Mouse (Mus musculus): ENCODE measurements around the gene Ect2l. TPM values are rescaled to one million over a fixed set of nuclear protein-coding genes. Genes with fewer than 3 reads are reported as not detected.

Ect2l gene
- polyA plus RNA-seq, 1 experiment, result not detected

DNA sequence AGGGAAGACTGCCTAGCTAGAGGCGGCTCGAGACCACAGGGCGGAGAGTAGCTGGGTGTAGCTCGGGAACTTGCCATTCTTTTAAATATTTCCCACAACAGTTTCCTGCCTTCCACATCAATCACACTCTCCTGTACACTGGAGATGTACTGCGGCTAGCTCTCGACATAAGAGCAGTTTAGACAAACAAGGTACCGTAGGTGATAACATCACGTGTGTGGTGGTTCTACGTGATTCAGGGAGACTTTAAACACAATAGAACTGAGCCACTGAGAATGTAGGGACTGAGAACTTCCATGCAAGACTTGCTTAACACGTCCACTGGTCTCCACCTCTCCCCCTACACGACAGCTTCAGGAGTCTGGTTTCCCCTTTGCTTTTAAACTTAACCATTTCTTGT, 17.5 kb downstream of the Ect2l start:
- H3K4me3 ChIP-seq (ENCODE audit: low read depth, low read length), result no peak overlapping the region
- H3K4me1 ChIP-seq (ENCODE audit: control insufficient read depth, insufficient read depth, insufficient read length, low read length), result no peaks in the 10 kb centered on the region
- no peaks in the 10 kb centered on the region for H3K27me3 ChIP-seq (ENCODE audit: control insufficient read depth, insufficient read depth, low read length)
- H3K27ac ChIP-seq (ENCODE audit: insufficient read depth, low read depth, low read length), result no peak overlapping the region
- 77% methylated on average over 11 of the region's 11 CpGs for whole genome bisulfite sequencing
- H3K36me3 ChIP-seq (ENCODE audit: control insufficient read depth, insufficient read depth, low read length), result no peaks in the 10 kb centered on the region
- no peak for TF ChIP-seq CTCF (IDR thresholded peaks at IDR 0.05; ENCODE audit: extremely low read depth, insufficient read length, insufficient replicate concordance, low read depth, low read length)
- no peak for TF ChIP-seq POLR2A (IDR thresholded peaks at IDR 0.05; ENCODE audit: low read depth, low read length)

DNA sequence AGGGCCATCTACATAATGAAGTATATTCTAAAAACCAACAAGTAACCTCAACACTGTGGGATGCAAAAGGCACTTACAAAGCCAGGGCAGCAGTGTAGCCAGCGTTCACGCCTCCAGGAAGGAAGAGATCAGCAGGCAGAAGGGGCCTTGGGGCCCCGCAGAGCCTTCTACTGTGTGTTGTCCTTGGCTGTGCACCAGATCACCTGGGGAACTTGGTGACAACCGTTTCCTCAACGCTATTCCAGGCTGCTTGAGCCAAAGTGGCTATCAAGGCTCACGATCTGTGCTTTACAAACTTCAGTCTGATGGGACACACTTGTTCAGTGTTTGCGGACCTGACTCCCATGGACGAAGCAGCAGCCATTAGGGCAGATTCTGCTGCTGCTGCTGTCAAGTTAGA, 19.0 kb downstream of the Ect2l start:
- Histone ChIP-seq H3K36me3 (ENCODE audit: control insufficient read depth, insufficient read depth, low read length) (no peaks in the 10 kb centered on the region), H3K4me3 (ENCODE audit: low read depth, low read length) (no peak overlapping the region), H3K4me1 (ENCODE audit: control insufficient read depth, insufficient read depth, insufficient read length, low read length) (no peaks in the 10 kb centered on the region), H3K27ac (ENCODE audit: insufficient read depth, low read depth, low read length) (no peak overlapping the region), H3K27me3 (ENCODE audit: control insufficient read depth, insufficient read depth, low read length) (no peaks in the 10 kb centered on the region)
- 13% methylated on average over 8 of the region's 8 CpGs for WGBS
- TF ChIP-seq POLR2A (IDR thresholded peaks at IDR 0.05; ENCODE audit: low read depth, low read length), result no peak
- no peak for TF ChIP-seq CTCF (IDR thresholded peaks at IDR 0.05; ENCODE audit: extremely low read depth, insufficient read length, insufficient replicate concordance, low read depth, low read length)

DNA sequence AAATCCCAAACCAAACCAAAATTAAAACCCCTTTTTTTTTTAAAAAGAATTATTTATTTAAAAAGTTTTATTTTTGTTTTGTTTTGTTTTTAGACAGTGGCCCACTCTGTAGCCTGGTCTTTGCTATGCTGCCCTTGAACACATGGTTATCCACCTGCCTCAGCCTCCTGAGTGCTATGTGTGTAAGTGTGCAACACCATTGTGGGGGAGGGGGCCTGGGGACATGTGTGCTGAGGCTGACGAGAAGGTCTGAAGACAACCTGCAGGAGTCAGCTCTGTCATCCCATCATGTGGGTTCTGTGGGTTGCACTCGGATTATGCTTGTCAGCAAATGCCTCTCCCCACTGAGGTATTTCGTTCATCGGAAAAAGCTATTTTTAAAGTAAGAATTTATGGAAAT, 21.2 kb downstream of the Ect2l start:
- Histone ChIP-seq H3K4me3 (ENCODE audit: low read depth, low read length) (no peak overlapping the region), H3K27me3 (ENCODE audit: control insufficient read depth, insufficient read depth, low read length) (no peaks in the 10 kb centered on the region), H3K36me3 (ENCODE audit: control insufficient read depth, insufficient read depth, low read length) (no peaks in the 10 kb centered on the region), H3K4me1 (ENCODE audit: control insufficient read depth, insufficient read depth, insufficient read length, low read length) (no peaks in the 10 kb centered on the region), H3K27ac (ENCODE audit: insufficient read depth, low read depth, low read length) (no peak overlapping the region)
- TF ChIP-seq CTCF (IDR thresholded peaks at IDR 0.05; ENCODE audit: extremely low read depth, insufficient read length, insufficient replicate concordance, low read depth, low read length) (no peak), POLR2A (IDR thresholded peaks at IDR 0.05; ENCODE audit: low read depth, low read length) (no peak)
- 89% methylated on average over 4 of the region's 4 CpGs for WGBS

DNA sequence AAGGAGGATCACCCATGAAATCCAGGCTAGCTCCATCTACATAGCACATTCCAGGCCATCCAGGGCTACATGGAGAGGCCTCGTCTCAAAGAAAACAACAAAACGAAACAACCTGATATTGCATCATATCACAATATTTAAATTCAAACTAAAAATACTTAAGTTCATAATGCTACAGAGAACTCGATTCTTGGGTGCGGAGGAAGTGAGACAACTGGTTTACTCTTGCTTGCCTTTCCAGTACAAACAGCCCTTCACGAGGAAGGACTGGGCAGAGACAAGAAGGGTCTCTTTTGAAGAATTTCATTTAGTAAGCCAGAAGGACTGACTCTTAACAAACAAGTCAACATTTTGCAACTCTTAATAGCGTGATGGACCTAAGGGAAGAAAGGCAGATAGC, 22.1 kb downstream of the Ect2l start:
- no peaks in the 10 kb centered on the region for H3K36me3 ChIP-seq (ENCODE audit: control insufficient read depth, insufficient read depth, low read length)
- no peak overlapping the region for H3K27ac ChIP-seq (ENCODE audit: insufficient read depth, low read depth, low read length)
- no peak for TF ChIP-seq CTCF (IDR thresholded peaks at IDR 0.05; ENCODE audit: extremely low read depth, insufficient read length, insufficient replicate concordance, low read depth, low read length)
- no peak for TF ChIP-seq POLR2A (IDR thresholded peaks at IDR 0.05; ENCODE audit: low read depth, low read length)
- H3K4me1 ChIP-seq (ENCODE audit: control insufficient read depth, insufficient read depth, insufficient read length, low read length), result no peaks in the 10 kb centered on the region
- 76% methylated on average over 6 of the region's 6 CpGs for WGBS
- H3K27me3 ChIP-seq (ENCODE audit: control insufficient read depth, insufficient read depth, low read length), result no peaks in the 10 kb centered on the region
- no peak overlapping the region for H3K4me3 ChIP-seq (ENCODE audit: low read depth, low read length)

DNA sequence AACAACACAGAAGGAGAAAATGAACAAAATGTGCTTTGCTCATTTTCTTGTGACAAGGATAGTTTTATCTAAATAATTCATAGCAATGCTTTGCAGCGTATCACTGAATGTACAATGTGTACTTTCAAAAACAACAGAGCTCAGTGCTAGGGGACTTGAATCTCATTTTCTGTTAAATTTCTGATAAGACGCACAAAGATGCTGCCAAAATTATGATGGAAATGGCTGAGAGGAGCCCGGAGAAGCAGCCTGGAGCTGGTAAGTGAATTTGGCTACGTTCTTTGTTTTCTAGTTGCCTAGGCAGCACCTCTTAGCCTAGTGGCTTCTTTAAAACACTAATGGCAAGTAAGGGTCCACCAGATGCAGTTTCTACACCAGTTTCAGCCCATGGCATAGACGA, 28.4 kb downstream of the Ect2l start:
- 82% methylated on average over 5 of the region's 5 CpGs for WGBS
- TF ChIP-seq POLR2A (IDR thresholded peaks at IDR 0.05; ENCODE audit: low read depth, low read length) (no peak), CTCF (IDR thresholded peaks at IDR 0.05; ENCODE audit: extremely low read depth, insufficient read length, insufficient replicate concordance, low read depth, low read length) (no peak)
- no peaks in the 10 kb centered on the region for H3K4me1 ChIP-seq (ENCODE audit: control insufficient read depth, insufficient read depth, insufficient read length, low read length)
- H3K36me3 ChIP-seq (ENCODE audit: control insufficient read depth, insufficient read depth, low read length), result no peaks in the 10 kb centered on the region
- H3K27ac ChIP-seq (ENCODE audit: insufficient read depth, low read depth, low read length), result no peak overlapping the region
- H3K4me3 ChIP-seq (ENCODE audit: low read depth, low read length), result no peak overlapping the region
- no peaks in the 10 kb centered on the region for H3K27me3 ChIP-seq (ENCODE audit: control insufficient read depth, insufficient read depth, low read length)

DNA sequence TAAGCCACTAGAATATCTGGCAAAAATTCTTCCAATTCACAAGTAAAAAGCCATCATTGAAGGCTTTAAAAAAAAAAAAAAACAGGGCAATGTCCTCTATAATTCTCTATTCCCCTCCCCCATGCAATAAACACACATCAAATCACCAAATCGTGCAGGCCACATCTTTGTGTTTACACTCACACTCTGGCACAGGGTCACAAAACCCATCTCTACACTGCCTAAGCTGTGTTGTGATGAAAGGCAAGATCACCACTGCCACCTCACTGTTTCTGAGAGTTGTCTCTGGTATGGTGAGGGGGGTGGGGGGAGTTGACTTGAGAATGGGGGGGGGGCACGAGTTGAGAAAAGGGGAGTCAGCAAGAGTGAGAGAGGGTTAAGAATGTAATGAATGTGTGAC, 33.4 kb downstream of the Ect2l start:
- H3K4me1 ChIP-seq (ENCODE audit: control insufficient read depth, insufficient read depth, insufficient read length, low read length), result no peaks in the 10 kb centered on the region
- no peak overlapping the region for H3K27ac ChIP-seq (ENCODE audit: insufficient read depth, low read depth, low read length)
- no peak overlapping the region for H3K4me3 ChIP-seq (ENCODE audit: low read depth, low read length)
- H3K36me3 ChIP-seq (ENCODE audit: control insufficient read depth, insufficient read depth, low read length), result no peaks in the 10 kb centered on the region
- TF ChIP-seq POLR2A (IDR thresholded peaks at IDR 0.05; ENCODE audit: low read depth, low read length), result no peak
- TF ChIP-seq CTCF (IDR thresholded peaks at IDR 0.05; ENCODE audit: extremely low read depth, insufficient read length, insufficient replicate concordance, low read depth, low read length), result no peak
- 50% methylated on average over 2 of the region's 2 CpGs for WGBS
- no peaks in the 10 kb centered on the region for H3K27me3 ChIP-seq (ENCODE audit: control insufficient read depth, insufficient read depth, low read length)

DNA sequence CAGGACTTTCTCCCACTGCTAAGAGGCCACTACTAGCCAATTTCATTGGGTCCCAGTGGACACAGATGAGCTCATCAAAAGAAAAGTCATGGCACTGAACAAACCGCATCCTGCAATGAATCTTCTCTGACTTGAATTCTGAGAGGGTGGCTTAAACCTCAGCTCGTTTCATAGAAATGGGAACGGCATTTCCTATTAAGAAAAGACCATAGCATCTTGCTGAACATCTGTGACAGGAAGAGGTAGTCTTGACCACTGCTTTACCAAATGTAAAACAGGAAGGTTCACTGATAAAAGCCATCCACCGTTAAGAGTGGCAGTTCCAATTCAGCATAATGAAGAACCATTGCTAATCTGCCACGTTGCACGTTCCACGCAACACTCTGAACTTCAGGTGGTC, 34.0 kb downstream of the Ect2l start:
- no peak overlapping the region for H3K27ac ChIP-seq (ENCODE audit: insufficient read depth, low read depth, low read length)
- TF ChIP-seq CTCF (IDR thresholded peaks at IDR 0.05; ENCODE audit: extremely low read depth, insufficient read length, insufficient replicate concordance, low read depth, low read length) (no peak), POLR2A (IDR thresholded peaks at IDR 0.05; ENCODE audit: low read depth, low read length) (no peak)
- no peak overlapping the region for H3K4me3 ChIP-seq (ENCODE audit: low read depth, low read length)
- 80% methylated on average over 7 of the region's 7 CpGs for WGBS
- no peaks in the 10 kb centered on the region for H3K4me1 ChIP-seq (ENCODE audit: control insufficient read depth, insufficient read depth, insufficient read length, low read length)
- H3K27me3 ChIP-seq (ENCODE audit: control insufficient read depth, insufficient read depth, low read length), result no peaks in the 10 kb centered on the region
- H3K36me3 ChIP-seq (ENCODE audit: control insufficient read depth, insufficient read depth, low read length), result no peaks in the 10 kb centered on the region

DNA sequence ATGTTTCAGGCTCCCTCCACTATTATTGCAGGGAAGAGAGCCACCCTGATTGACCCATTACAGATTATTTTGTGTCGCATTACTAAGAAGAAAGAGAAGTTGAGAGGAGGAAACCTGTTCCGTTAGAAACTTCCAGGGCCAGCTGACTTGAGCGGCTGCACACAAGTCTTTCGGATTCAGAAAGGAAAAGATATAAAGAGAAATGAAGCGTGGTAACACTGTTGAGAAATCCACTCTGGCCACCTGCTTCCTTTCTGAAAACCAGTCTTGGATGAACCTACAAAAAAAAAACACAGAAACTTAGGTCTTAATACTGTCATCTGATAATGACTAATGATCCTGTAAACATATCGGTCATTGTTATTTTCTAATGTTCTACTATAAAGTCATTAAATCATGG, 35.6 kb downstream of the Ect2l start:
- Histone ChIP-seq H3K27ac (ENCODE audit: insufficient read depth, low read depth, low read length) (no peak overlapping the region), H3K4me1 (ENCODE audit: control insufficient read depth, insufficient read depth, insufficient read length, low read length) (no peaks in the 10 kb centered on the region), H3K27me3 (ENCODE audit: control insufficient read depth, insufficient read depth, low read length) (no peaks in the 10 kb centered on the region), H3K36me3 (ENCODE audit: control insufficient read depth, insufficient read depth, low read length) (no peaks in the 10 kb centered on the region), H3K4me3 (ENCODE audit: low read depth, low read length) (no peak overlapping the region)
- WGBS, result 90% methylated on average over 6 of the region's 6 CpGs
- TF ChIP-seq CTCF (IDR thresholded peaks at IDR 0.05; ENCODE audit: extremely low read depth, insufficient read length, insufficient replicate concordance, low read depth, low read length) (no peak), POLR2A (IDR thresholded peaks at IDR 0.05; ENCODE audit: low read depth, low read length) (no peak)

Measured in small intestine, adult 2 months (tissue).